Mouse (Mus musculus): ENCODE data around the gene Tenm4. TPM values are rescaled to one million over a fixed set of nuclear protein-coding genes. Genes with fewer than 3 reads are reported as not detected.

Tenm4 gene
- polyA plus RNA-seq, 1 experiment, result 0.79 TPM

GRCm38 (mm10) chr7:96838271-96838841 is 667.3 kb downstream of the Tenm4 start:
- WGBS, result 84% methylated on average over 8 of the region's 8 CpGs
- Histone ChIP-seq H3K36me3 (ENCODE audit: control insufficient read depth, insufficient read depth, low read length) (no peaks in the 10 kb centered on the region), H3K27ac (ENCODE audit: insufficient read depth, low read depth, low read length) (no peak overlapping the region), H3K4me3 (ENCODE audit: low read depth, low read length) (no peak overlapping the region), H3K4me1 (ENCODE audit: control insufficient read depth, insufficient read depth, insufficient read length, low read length) (no peaks in the 10 kb centered on the region), H3K27me3 (ENCODE audit: control insufficient read depth, insufficient read depth, low read length) (no peaks in the 10 kb centered on the region)
- no peak for TF ChIP-seq CTCF (IDR thresholded peaks at IDR 0.05; ENCODE audit: extremely low read depth, insufficient read length, insufficient replicate concordance, low read depth, low read length)
- TF ChIP-seq POLR2A (IDR thresholded peaks at IDR 0.05; ENCODE audit: low read depth, low read length), result no peak

DNA sequence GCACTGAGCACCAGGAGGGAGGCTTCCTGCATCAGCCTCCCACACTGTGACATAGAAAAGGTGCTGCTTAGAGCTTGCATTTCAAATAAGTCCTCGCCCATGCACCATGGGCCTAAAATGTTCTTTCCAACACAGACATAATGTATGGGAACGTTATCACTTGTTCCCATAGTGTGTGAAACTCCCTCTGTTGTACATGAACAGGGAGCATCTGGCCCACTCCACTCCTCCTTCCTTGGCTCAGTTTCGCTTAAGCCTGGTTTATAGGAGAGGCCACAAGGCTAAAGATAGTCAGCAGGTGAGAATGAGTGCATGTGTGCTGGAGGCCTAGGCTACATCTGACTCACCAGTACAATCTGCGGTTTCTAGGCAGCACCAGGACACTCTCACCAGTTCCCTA is 667.9 kb downstream of the Tenm4 start:
- H3K27me3 ChIP-seq (ENCODE audit: control insufficient read depth, insufficient read depth, low read length), result no peaks in the 10 kb centered on the region
- no peak overlapping the region for H3K27ac ChIP-seq (ENCODE audit: insufficient read depth, low read depth, low read length)
- WGBS, result 89% methylated on average over 4 of the region's 4 CpGs
- H3K4me3 ChIP-seq (ENCODE audit: low read depth, low read length), result no peak overlapping the region
- TF ChIP-seq POLR2A (IDR thresholded peaks at IDR 0.05; ENCODE audit: low read depth, low read length) (no peak), CTCF (IDR thresholded peaks at IDR 0.05; ENCODE audit: extremely low read depth, insufficient read length, insufficient replicate concordance, low read depth, low read length) (no peak)
- no peaks in the 10 kb centered on the region for H3K36me3 ChIP-seq (ENCODE audit: control insufficient read depth, insufficient read depth, low read length)
- H3K4me1 ChIP-seq (ENCODE audit: control insufficient read depth, insufficient read depth, insufficient read length, low read length), result no peaks in the 10 kb centered on the region

DNA sequence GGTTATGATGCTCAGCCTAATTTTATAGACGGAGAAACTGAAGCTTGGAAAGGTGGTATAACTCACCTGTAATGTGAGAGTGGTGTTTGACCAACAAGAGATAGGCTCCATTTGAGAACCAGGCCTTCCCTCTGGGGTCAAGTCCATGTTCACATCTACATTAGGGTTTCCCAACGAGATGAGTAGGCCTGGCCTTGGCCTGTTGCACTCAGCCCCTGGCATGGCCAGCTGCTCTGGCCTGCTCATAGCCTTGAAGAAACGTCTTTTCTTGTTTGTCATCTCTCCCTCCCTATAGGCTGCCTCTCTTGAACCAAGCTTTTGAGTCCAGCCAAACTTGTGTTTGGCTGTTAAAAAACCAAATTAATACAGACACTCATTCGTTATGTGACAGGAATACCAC is 668.5 kb downstream of the Tenm4 start:
- H3K27ac ChIP-seq (ENCODE audit: insufficient read depth, low read depth, low read length), result no peak overlapping the region
- 74% methylated on average over 4 of the region's 4 CpGs for WGBS

GRCm38 (mm10) chr7:96842477-96843255 is 671.6 kb downstream of the Tenm4 start:
- TF ChIP-seq POLR2A (IDR thresholded peaks at IDR 0.05; ENCODE audit: low read depth, low read length) (no peak), CTCF (IDR thresholded peaks at IDR 0.05; ENCODE audit: extremely low read depth, insufficient read length, insufficient replicate concordance, low read depth, low read length) (no peak)
- Histone ChIP-seq H3K4me1 (ENCODE audit: control insufficient read depth, insufficient read depth, insufficient read length, low read length) (no peaks in the 10 kb centered on the region), H3K27me3 (ENCODE audit: control insufficient read depth, insufficient read depth, low read length) (no peaks in the 10 kb centered on the region), H3K4me3 (ENCODE audit: low read depth, low read length) (no peak overlapping the region), H3K36me3 (ENCODE audit: control insufficient read depth, insufficient read depth, low read length) (no peaks in the 10 kb centered on the region), H3K27ac (ENCODE audit: insufficient read depth, low read depth, low read length) (no peak overlapping the region)
- WGBS, result 79% methylated on average over 12 of the region's 12 CpGs

More for the DNA sequence above, 668.5 kb downstream of the Tenm4 start:
- no peak for TF ChIP-seq POLR2A (IDR thresholded peaks at IDR 0.05; ENCODE audit: low read depth, low read length)
- TF ChIP-seq CTCF (IDR thresholded peaks at IDR 0.05; ENCODE audit: extremely low read depth, insufficient read length, insufficient replicate concordance, low read depth, low read length), result no peak
- Histone ChIP-seq H3K4me3 (ENCODE audit: low read depth, low read length) (no peak overlapping the region), H3K4me1 (ENCODE audit: control insufficient read depth, insufficient read depth, insufficient read length, low read length) (no peaks in the 10 kb centered on the region), H3K36me3 (ENCODE audit: control insufficient read depth, insufficient read depth, low read length) (no peaks in the 10 kb centered on the region), H3K27me3 (ENCODE audit: control insufficient read depth, insufficient read depth, low read length) (no peaks in the 10 kb centered on the region)

- Histone ChIP-seq H3K4me3 (ENCODE audit: low read depth, low read length) (no peak overlapping the region), H3K36me3 (ENCODE audit: control insufficient read depth, insufficient read depth, low read length) (no peaks in the 10 kb centered on the region), H3K27ac (ENCODE audit: insufficient read depth, low read depth, low read length) (peak overlapping the region; percentile 16; the same call in 1 of the 2 replicates), H3K27me3 (ENCODE audit: control insufficient read depth, insufficient read depth, low read length) (no peaks in the 10 kb centered on the region), H3K4me1 (ENCODE audit: control insufficient read depth, insufficient read depth, insufficient read length, low read length) (no peaks in the 10 kb centered on the region)
- WGBS, result 59% methylated on average over 8 of the region's 8 CpGs
- no peak for TF ChIP-seq CTCF (IDR thresholded peaks at IDR 0.05; ENCODE audit: extremely low read depth, insufficient read length, insufficient replicate concordance, low read depth, low read length)
- TF ChIP-seq POLR2A (IDR thresholded peaks at IDR 0.05; ENCODE audit: low read depth, low read length), result no peak
Observed at GRCm38 (mm10) chr7:96844104-96844894, 673.3 kb downstream of the Tenm4 start.

DNA sequence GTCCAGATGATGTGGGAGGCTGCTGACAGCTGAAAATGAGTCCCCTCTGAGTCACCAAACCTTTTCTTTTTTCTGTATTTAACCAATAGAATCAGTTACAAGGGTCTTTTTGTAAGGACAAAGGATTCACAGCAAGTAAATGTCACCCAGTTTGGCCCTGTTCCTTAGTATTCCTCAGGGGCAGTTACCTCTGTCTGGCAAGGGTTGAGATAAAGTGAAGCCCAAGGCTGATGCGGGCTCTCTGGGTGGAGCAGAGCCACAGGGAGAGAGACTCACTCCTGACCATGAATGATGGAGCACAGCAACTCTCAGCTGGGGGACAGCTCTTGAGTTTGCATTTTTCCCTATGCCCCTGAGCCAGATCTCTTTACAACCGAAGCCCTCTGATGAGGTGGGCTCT is 681.7 kb downstream of the Tenm4 start:
- H3K4me3 ChIP-seq (ENCODE audit: low read depth, low read length), result no peak overlapping the region
- H3K27ac ChIP-seq (ENCODE audit: insufficient read depth, low read depth, low read length), result no peak overlapping the region
- WGBS, result 89% methylated on average over 2 of the region's 2 CpGs
- TF ChIP-seq POLR2A (IDR thresholded peaks at IDR 0.05; ENCODE audit: low read depth, low read length) (no peak), CTCF (IDR thresholded peaks at IDR 0.05; ENCODE audit: extremely low read depth, insufficient read length, insufficient replicate concordance, low read depth, low read length) (no peak)
- H3K36me3 ChIP-seq (ENCODE audit: control insufficient read depth, insufficient read depth, low read length), result no peaks in the 10 kb centered on the region
- H3K4me1 ChIP-seq (ENCODE audit: control insufficient read depth, insufficient read depth, insufficient read length, low read length), result no peaks in the 10 kb centered on the region
- no peaks in the 10 kb centered on the region for H3K27me3 ChIP-seq (ENCODE audit: control insufficient read depth, insufficient read depth, low read length)
